Mouse (Mus musculus) heart, embryonic 13.5 days (tissue): ENCODE measurements around the gene Rbp7. TPM values are rescaled to one million over a fixed set of nuclear protein-coding genes. Genes with fewer than 3 reads are reported as not detected.
A peak's percentile ranks its signal among the peaks of the same experiment; 100 is the strongest.

Source experiments
- ATAC-seq: fragments of 200-750 bp; cut with Nextera tagmentation; 2 replicates; pipeline ENCODE4 v1.8.0; 2017; ENCODE audit warnings: moderate TSS enrichment; ENCODE audit not compliant: insufficient number of reproducible peaks, low FRiP score, low TSS enrichment; ENCODE audit errors: extremely low read depth
- H3K27ac ChIP-seq: fragments of 300-500 bp; sonication (generic); replicated peaks from 2 replicates; pipeline ENCODE4 v1.5.1; 2015; ENCODE audit warnings: moderate library complexity, mild to moderate bottlenecking, inconsistent platforms
- H3K27me3 ChIP-seq: fragments of 300-500 bp; sonication (generic); replicated peaks from 2 replicates; pipeline ENCODE4 v1.6.1; 2015; ENCODE audit warnings: mild to moderate bottlenecking, inconsistent platforms
- H3K36me3 ChIP-seq: fragments of 300-500 bp; sonication (generic); 2 replicates; pipeline ENCODE4 v1.6.1; 2015; ENCODE audit warnings: mild to moderate bottlenecking, inconsistent platforms
- H3K4me1 ChIP-seq: fragments of 300-500 bp; sonication (generic); 2 replicates; pipeline ENCODE4 v1.6.1; 2015; ENCODE audit warnings: inconsistent platforms
- H3K4me2 ChIP-seq: fragments of 300-500 bp; sonication (generic); 2 replicates; pipeline ENCODE4 v1.6.1; 2015; ENCODE audit warnings: inconsistent platforms, mild to moderate bottlenecking, moderate library complexity
- H3K4me3 ChIP-seq: fragments of 300-500 bp; sonication (generic); 2 replicates; pipeline ENCODE4 v1.5.1; 2015; ENCODE audit warnings: moderate library complexity, mild to moderate bottlenecking, inconsistent platforms
- H3K9ac ChIP-seq: fragments of 300-500 bp; sonication (generic); 2 replicates; pipeline ENCODE4 v1.6.1; 2015; ENCODE audit warnings: inconsistent platforms, mild to moderate bottlenecking, moderate library complexity
- H3K9me3 ChIP-seq: fragments of 300-500 bp; sonication (generic); 2 replicates; pipeline ENCODE4 v1.6.1; 2016; ENCODE audit warnings: inconsistent platforms
- WGBS: fragments of 180-500 bp; shearing (Covaris S2); methylation state at CpG from one replicate; pipeline ENCODE4 v1.1.7; 2015; ENCODE audit warnings: mixed read lengths; 5-methylcytosine and 5-hydroxymethylcytosine counted together
- polyA plus RNA-seq: library from polyadenylated mRNA; unstranded; fragments of >200 nt; fragmentation: Nextera tagmentation; extraction: Ambion mirVana; gene quantifications from 2 replicates; pipeline ENCODE4 v1.2.1, GENCODE M21; 2015

Rbp7 gene
- 3.6 and 3.9 TPM in 2 replicates for polyA plus RNA-seq

GRCm38 (mm10) chr4:149454879-149455278, at the start of gene Rbp7:
TSS of gene Rbp7 (minus strand) at chr4:149454978.
- Histone ChIP-seq H3K4me3 (no peak within 1 kb of the TSS), H3K9me3 (no peaks in the 10 kb centered on the region), H3K9ac (no peak within 1 kb of the TSS), H3K27me3 (no peaks in the 10 kb centered on the region), H3K4me1 (no peaks in the 10 kb centered on the region; the same call in 1 of the 2 replicates), H3K27ac (no peak within 1 kb of the TSS), H3K4me2 (no peak within 1 kb of the TSS), H3K36me3 (no peaks in the 10 kb centered on the region)
- no peak for ATAC-seq
- 48% methylated on average over 8 of the region's 8 CpGs for WGBS

- WGBS = 81% methylated on average over 5 of the region's 5 CpGs
Observed at GRCm38 (mm10) chr4:149504363-149504762, 49.6 kb upstream of the Rbp7 start.

GRCm38 (mm10) chr4:149499790-149500189, 45.0 kb upstream of the Rbp7 start:
- H3K4me1 ChIP-seq = no peaks in the 10 kb centered on the region
- H3K9me3 ChIP-seq = no peaks in the 10 kb centered on the region
- no peak overlapping the region for H3K27ac ChIP-seq
- no peak overlapping the region for H3K4me3 ChIP-seq
- H3K36me3 ChIP-seq = peaks cover 76% of the 10 kb centered on the region
- no peak for ATAC-seq
- no peaks in the 10 kb centered on the region for H3K27me3 ChIP-seq
- H3K4me2 ChIP-seq = no peak overlapping the region
- no peak overlapping the region for H3K9ac ChIP-seq
- WGBS = 78% methylated on average over 5 of the region's 5 CpGs

More at GRCm38 (mm10) chr4:149504363-149504762, 49.6 kb upstream of the Rbp7 start:
- Histone ChIP-seq H3K9me3 (no peaks in the 10 kb centered on the region), H3K4me3 (no peak overlapping the region), H3K27ac (no peak overlapping the region), H3K36me3 (peaks cover 36% of the 10 kb centered on the region), H3K9ac (no peak overlapping the region), H3K27me3 (no peaks in the 10 kb centered on the region), H3K4me2 (no peak overlapping the region), H3K4me1 (no peaks in the 10 kb centered on the region)
- no peak for ATAC-seq

- H3K9me3 ChIP-seq = no peaks in the 10 kb centered on the region
- H3K4me2 ChIP-seq = no peak overlapping the region
- WGBS = 75% methylated on average over 8 of the region's 8 CpGs
- no peak overlapping the region for H3K9ac ChIP-seq
- H3K27ac ChIP-seq = no peak overlapping the region
- H3K36me3 ChIP-seq = peaks cover 85% of the 10 kb centered on the region
- no peaks in the 10 kb centered on the region for H3K27me3 ChIP-seq
- H3K4me3 ChIP-seq = no peak overlapping the region
- no peak for ATAC-seq
- no peaks in the 10 kb centered on the region for H3K4me1 ChIP-seq
Observed at GRCm38 (mm10) chr4:149498901-149499300, 44.1 kb upstream of the Rbp7 start.

- no peaks in the 10 kb centered on the region for H3K4me1 ChIP-seq
- H3K4me2 ChIP-seq = no peak overlapping the region
- WGBS = 67% methylated on average over 2 of the region's 2 CpGs
- no peaks in the 10 kb centered on the region for H3K9me3 ChIP-seq
- ATAC-seq = no peak
- peaks cover 92% of the 10 kb centered on the region for H3K36me3 ChIP-seq
- no peaks in the 10 kb centered on the region for H3K27me3 ChIP-seq
- no peak overlapping the region for H3K9ac ChIP-seq
- H3K4me3 ChIP-seq = no peak overlapping the region
- H3K27ac ChIP-seq = no peak overlapping the region
Observed at GRCm38 (mm10) chr4:149496612-149497011, 41.8 kb upstream of the Rbp7 start.

- WGBS = 98% methylated on average over 3 of the region's 3 CpGs
- Histone ChIP-seq H3K27me3 (no peaks in the 10 kb centered on the region), H3K4me3 (no peak overlapping the region), H3K36me3 (peaks cover 91% of the 10 kb centered on the region), H3K9me3 (no peaks in the 10 kb centered on the region), H3K4me2 (no peak overlapping the region), H3K9ac (no peak overlapping the region), H3K27ac (no peak overlapping the region), H3K4me1 (peaks cover 11% of the 10 kb centered on the region)
- no peak for ATAC-seq
Observed at GRCm38 (mm10) chr4:149491151-149491550, 36.4 kb upstream of the Rbp7 start.

GRCm38 (mm10) chr4:149489415-149490240, 34.9 kb upstream of the Rbp7 start:
- Histone ChIP-seq H3K9ac (no peak overlapping the region), H3K4me1 (peaks cover 14% of the 10 kb centered on the region), H3K27me3 (no peaks in the 10 kb centered on the region), H3K4me2 (no peak overlapping the region), H3K4me3 (no peak overlapping the region), H3K36me3 (peaks cover 78% of the 10 kb centered on the region), H3K9me3 (no peaks in the 10 kb centered on the region), H3K27ac (no peak overlapping the region)
- WGBS = 90% methylated on average over 14 of the region's 14 CpGs
- ATAC-seq = no peak

- 92% methylated on average over 12 of the region's 12 CpGs for WGBS
- H3K4me2 ChIP-seq = no peak overlapping the region
- no peaks in the 10 kb centered on the region for H3K27me3 ChIP-seq
- H3K4me3 ChIP-seq = no peak overlapping the region
- no peak overlapping the region for H3K9ac ChIP-seq
- peaks cover 59% of the 10 kb centered on the region for H3K36me3 ChIP-seq
- no peak overlapping the region for H3K27ac ChIP-seq
- ATAC-seq = no peak
- peaks cover 23% of the 10 kb centered on the region for H3K4me1 ChIP-seq
- H3K9me3 ChIP-seq = no peaks in the 10 kb centered on the region
Observed at GRCm38 (mm10) chr4:149487729-149488128, 33.0 kb upstream of the Rbp7 start.

- Histone ChIP-seq H3K4me3 (peak overlapping the region; percentile 78), H3K9me3 (no peaks in the 10 kb centered on the region), H3K36me3 (peaks cover 41% of the 10 kb centered on the region), H3K4me1 (peaks cover 23% of the 10 kb centered on the region), H3K4me2 (peak overlapping the region; percentile 81), H3K27me3 (no peaks in the 10 kb centered on the region), H3K9ac (peak overlapping the region; percentile 92), H3K27ac (peak overlapping the region; percentile 82)
- WGBS = 2% methylated on average over 10 of the region's 10 CpGs
- no peak for ATAC-seq
Observed at GRCm38 (mm10) chr4:149485825-149486206, 31.0 kb upstream of the Rbp7 start.

- Histone ChIP-seq H3K36me3 (peaks cover 37% of the 10 kb centered on the region), H3K9me3 (no peaks in the 10 kb centered on the region), H3K9ac (peak within 1 kb of the TSS; percentile 92), H3K4me2 (peak within 1 kb of the TSS; percentile 81), H3K27ac (peak within 1 kb of the TSS; percentile 87), H3K4me1 (peaks cover 23% of the 10 kb centered on the region), H3K27me3 (no peaks in the 10 kb centered on the region), H3K4me3 (peak within 1 kb of the TSS; percentile 78)
- ATAC-seq = peak; percentile 87
- WGBS = under 1% methylated on average over 60 of the region's 60 CpGs
Observed at GRCm38 (mm10) chr4:149485053-149485824, 30.5 kb upstream of the Rbp7 start, which contains the start of the genes Nmnat1 and Lzic. TSS of gene Nmnat1 (minus strand) at chr4:149485202. TSS of gene Lzic (plus strand) at chr4:149485229.

- WGBS = 39% methylated on average over 3 of the region's 3 CpGs
- peak overlapping the region; percentile 87 for H3K27ac ChIP-seq
- H3K9ac ChIP-seq = peak overlapping the region; percentile 92
- H3K27me3 ChIP-seq = no peaks in the 10 kb centered on the region
- no peak; the same call in 1 of the 2 replicates for ATAC-seq
- no peaks in the 10 kb centered on the region for H3K9me3 ChIP-seq
- H3K4me2 ChIP-seq = peak overlapping the region; percentile 81
- H3K4me3 ChIP-seq = peak overlapping the region; percentile 78
- H3K36me3 ChIP-seq = peaks cover 30% of the 10 kb centered on the region
- H3K4me1 ChIP-seq = peaks cover 23% of the 10 kb centered on the region
Observed at GRCm38 (mm10) chr4:149484566-149484965, 29.8 kb upstream of the Rbp7 start.
